Mouse (Mus musculus): Measurements from ENCODE around the gene Nmt1.

Gene Nmt1

GRCm38 (mm10) chr11:103005254-103005981 lies 22.6 kb upstream of the Nmt1 start:
- DNase-seq (ENCODE audit: extremely low read depth, low read depth, low spot score) = no peak

GRCm38 (mm10) chr11:103006286-103007000 lies 21.5 kb upstream of the Nmt1 start:
- DNase-seq (ENCODE audit: extremely low read depth, low read depth, low spot score) = no peak

DNA sequence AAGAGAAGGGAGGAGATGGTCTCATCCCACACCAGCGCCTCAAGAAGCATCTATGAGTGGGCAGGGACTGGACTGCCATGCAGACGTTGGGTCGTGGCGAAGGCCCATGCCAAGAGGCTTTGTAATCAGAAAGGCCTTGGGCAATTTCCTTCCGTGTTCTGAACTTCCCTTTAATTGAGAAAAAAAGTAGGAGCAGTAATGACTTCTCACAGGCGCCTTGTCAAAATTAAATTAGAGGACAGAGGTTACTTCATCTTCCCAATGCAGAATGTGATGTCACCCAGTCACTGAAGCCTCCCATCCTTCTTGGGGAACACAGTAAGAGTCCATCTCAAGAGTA lies 21.0 kb upstream of the Nmt1 start:
- no peak for DNase-seq (ENCODE audit: extremely low read depth, low read depth, low spot score)

DNA sequence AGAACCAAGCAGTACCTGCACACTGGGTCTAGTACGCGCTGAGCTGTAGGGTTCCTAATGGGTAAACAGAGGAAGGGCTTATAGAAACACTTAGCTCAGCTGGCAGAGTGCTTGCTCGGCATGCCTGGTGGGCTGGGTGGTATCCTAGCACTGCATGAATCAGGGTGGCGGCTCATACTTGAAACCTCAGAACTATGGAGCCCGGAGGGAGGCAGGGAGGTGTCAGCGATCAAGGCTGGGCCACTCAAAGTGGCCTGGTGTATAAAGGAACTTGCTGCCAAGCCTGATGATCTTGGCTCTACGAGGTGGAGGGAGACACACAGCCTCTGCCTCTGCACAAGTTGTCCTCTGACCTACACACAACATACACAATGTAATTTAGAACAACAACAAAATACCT lies 19.4 kb upstream of the Nmt1 start:
- DNase-seq (ENCODE audit: extremely low read depth, low read depth, low spot score) = no peak

- no peak for DNase-seq (ENCODE audit: extremely low read depth, low read depth, low spot score)
Measured at GRCm38 (mm10) chr11:103009208-103009607, 18.8 kb upstream of the Nmt1 start.

GRCm38 (mm10) chr11:103010454-103011205 lies 17.4 kb upstream of the Nmt1 start:
- no peak for DNase-seq (ENCODE audit: extremely low read depth, low read depth, low spot score)

DNA sequence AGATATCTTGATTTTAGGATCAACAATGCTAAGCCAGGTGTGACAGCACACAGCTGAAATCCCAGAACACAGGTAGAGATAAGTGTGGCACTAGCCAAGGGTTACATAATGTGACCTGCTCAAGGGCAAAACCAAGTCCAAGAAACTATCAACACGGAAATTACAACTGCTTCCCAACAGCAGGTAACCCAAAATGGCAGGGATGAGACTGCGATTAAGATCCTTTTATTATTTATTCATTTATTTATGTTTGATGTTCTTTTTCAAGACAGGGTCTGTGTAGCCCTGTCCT lies 16.8 kb upstream of the Nmt1 start:
- no peak for DNase-seq (ENCODE audit: extremely low read depth, low read depth, low spot score)

GRCm38 (mm10) chr11:103015881-103016825 lies 11.8 kb upstream of the Nmt1 start:
- DNase-seq (ENCODE audit: extremely low read depth, low read depth, low spot score) = no peak

DNA sequence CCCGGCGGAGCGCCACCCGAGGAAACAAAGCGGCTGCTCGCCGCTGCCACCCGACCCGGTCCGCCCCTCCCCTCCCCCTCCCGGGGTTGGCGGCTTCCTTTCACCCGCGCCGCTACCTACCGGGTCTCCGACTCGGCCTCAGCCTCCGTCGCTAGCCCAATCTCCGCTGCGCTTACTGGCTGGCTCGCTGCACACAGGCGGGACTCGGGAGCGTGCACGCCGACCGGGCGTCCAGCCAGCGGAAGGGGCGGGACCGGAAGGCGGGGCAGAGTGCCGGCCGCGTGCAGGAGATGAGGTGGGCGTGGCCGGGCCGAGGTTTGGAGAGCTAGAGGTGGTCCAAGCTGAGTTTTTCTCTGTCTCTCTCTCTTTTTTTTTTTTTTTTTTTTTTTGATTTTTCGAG lies 11.1 kb upstream of the Nmt1 start:
- DNase-seq (ENCODE audit: extremely low read depth, low read depth, low spot score) = no peak

- DNase-seq (ENCODE audit: extremely low read depth, low read depth, low spot score) = no peak
Measured at GRCm38 (mm10) chr11:103017661-103018060, 10.3 kb upstream of the Nmt1 start.

DNA sequence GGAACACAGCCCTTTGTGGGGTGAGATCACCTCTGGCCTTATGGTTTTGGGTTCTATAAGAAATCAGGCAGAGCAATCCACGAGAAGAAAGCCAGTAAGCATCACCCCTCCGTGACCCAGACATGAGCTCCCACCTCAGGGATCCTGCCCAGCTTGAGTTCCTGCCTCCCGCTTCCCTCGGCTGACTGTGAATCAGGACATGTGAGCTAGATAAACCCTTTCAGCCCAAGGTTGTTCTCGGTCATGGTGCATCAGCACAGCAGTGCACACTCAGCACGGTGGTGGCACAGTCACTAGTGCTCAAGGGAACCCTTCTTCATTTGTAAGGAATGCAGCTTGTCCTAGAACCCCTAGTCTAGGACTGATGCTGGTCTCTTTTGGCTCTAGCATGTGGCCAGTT lies 9.1 kb upstream of the Nmt1 start:
- no peak for DNase-seq (ENCODE audit: extremely low read depth, low read depth, low spot score)

DNA sequence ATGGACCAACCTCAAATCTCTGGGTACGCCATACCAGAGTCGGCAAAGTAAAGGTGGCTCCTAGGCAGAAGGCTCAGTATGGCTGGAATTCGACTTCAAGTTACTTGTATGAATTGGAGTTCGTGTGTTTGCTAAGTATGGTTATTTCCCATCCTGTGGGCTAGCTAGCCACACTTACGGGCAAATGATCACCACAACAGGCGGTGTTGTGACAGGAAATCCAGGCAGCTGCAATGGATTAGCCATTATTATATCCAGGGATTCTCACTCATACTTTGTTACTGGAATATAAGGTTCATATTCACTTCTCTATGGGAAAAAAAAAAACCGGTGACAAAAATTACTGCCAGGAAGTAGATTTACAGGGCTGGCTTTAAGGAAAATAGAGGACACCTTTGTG lies 8.7 kb upstream of the Nmt1 start:
- DNase-seq (ENCODE audit: extremely low read depth, low read depth, low spot score) = no peak

- DNase-seq (ENCODE audit: extremely low read depth, low read depth, low spot score) = no peak
Measured at GRCm38 (mm10) chr11:103020713-103021335, 7.2 kb upstream of the Nmt1 start.

- DNase-seq (ENCODE audit: extremely low read depth, low read depth, low spot score) = no peak
Measured at GRCm38 (mm10) chr11:103023974-103024373, 4.0 kb upstream of the Nmt1 start.

- DNase-seq (ENCODE audit: extremely low read depth, low read depth, low spot score) = no peak
Measured at GRCm38 (mm10) chr11:103026901-103027300, 1.1 kb upstream of the Nmt1 start.

- DNase-seq (ENCODE audit: extremely low read depth, low read depth, low spot score) = no peak
Measured at GRCm38 (mm10) chr11:103027570-103028175, 317 bp upstream of the Nmt1 start.

DNA sequence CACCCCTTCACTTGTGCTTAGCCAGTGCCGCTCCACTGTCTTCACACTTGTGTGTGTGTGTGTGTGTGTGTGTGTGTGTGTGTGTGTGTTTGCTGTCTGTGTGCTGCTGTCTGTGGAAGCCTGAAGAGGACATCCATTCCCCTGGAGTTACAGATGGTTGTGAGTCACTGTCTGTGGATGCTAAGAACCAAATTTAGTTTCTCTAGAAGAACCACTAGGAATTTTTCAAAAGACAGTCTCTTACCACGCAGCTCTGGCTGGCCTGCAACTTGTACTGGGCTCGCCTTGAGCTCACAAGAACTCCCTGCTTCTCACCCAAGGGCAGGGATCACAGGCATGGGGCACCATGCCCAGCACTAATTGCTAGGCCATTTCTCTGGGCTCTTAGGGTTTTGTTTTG lies 5.0 kb downstream of the Nmt1 start:
- DNase-seq (ENCODE audit: extremely low read depth, low read depth, low spot score) = no peak

GRCm38 (mm10) chr11:103035007-103035406 lies 7.0 kb downstream of the Nmt1 start:
- no peak for DNase-seq (ENCODE audit: extremely low read depth, low read depth, low spot score)

DNA sequence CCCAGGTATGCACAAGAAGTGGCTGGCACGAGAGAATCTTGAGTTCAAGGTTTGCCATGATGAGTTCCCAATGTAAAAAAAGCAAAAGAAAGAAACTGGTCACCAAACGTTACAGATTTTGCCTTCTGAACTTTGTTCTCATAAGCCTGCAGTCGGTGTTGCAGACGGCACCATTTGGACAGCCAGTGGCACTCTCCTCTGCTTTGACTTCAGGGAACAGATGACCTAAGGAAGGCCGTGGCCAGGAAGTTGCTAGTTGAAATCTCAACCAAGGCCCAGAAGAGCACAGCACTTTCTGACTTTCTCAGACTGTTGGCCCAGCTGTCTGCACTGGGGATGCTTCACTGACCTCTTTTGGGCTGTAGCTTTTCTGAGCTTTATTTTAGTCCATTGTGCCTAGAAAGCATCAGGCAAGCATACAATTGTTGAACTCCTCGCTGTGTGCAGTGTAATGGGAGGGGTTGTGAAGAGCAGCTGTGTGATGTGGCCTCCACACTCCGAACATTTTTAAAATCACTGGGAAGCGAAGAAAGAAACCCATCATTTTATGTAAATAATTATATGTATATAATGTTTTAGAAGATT lies 9.0 kb downstream of the Nmt1 start:
- no peak for DNase-seq (ENCODE audit: extremely low read depth, low read depth, low spot score)

DNA sequence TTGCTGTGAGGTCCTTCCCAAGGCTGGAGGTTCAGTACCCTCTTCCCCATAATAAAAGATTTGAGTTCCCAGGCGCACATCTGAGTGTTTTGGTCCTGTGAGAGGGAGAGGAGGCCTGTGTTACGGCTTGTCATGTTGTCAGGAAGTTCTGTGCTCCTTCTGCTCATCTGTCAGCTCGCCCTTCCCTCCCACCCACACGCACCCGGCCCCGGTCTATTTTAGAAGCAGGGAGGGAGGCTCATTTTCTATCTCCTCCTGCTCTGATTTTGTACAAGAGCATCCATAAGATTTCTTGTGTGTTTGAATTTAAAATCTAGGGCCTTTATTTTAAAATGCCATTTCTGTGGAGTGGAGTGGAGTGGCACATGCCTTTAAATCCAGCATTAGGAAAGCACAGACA lies 10.0 kb downstream of the Nmt1 start:
- no peak for DNase-seq (ENCODE audit: extremely low read depth, low read depth, low spot score)
